Mouse (Mus musculus): ENCODE data around the gene Zfhx3. TPM values are rescaled to one million over a fixed set of nuclear protein-coding genes. Genes with fewer than 3 reads are reported as not detected.

Zfhx3 gene
- polyA plus RNA-seq, 1 experiment from 2014 or later, result 17.8 TPM

- no peak for ATAC-seq
- H3K9ac ChIP-seq (ENCODE audit: low read depth, low read length), result no peak overlapping the region
- no peaks in the 10 kb centered on the region for H3K27me3 ChIP-seq (replicated peaks; ENCODE audit: control insufficient read depth, insufficient read depth, low read length)
- H3K4me2 ChIP-seq (ENCODE audit: low read length), result no peak overlapping the region
- no peak overlapping the region for H3K27ac ChIP-seq (ENCODE audit: low read depth, low read length)
- no peaks in the 10 kb centered on the region for H3K9me3 ChIP-seq (ENCODE audit: control insufficient read depth, low read length)
- H3K4me3 ChIP-seq (ENCODE audit: low read length), result no peak overlapping the region
- H3K36me3 ChIP-seq (ENCODE audit: control insufficient read depth, insufficient read depth, low read length), result no peaks in the 10 kb centered on the region
- WGBS, result 89% methylated on average over 2 of the region's 2 CpGs
- no peaks in the 10 kb centered on the region for H3K4me1 ChIP-seq (ENCODE audit: control insufficient read depth, insufficient read depth, low read depth, low read length)
Measured at GRCm38 (mm10) chr8:108984904-108985303, 1042.5 kb downstream of the Zfhx3 start.

GRCm38 (mm10) chr8:108989841-108990240 is 1047.4 kb downstream of the Zfhx3 start:
- no peaks in the 10 kb centered on the region for H3K4me1 ChIP-seq (ENCODE audit: control insufficient read depth, insufficient read depth, low read depth, low read length)
- no peak overlapping the region for H3K4me3 ChIP-seq (ENCODE audit: low read length)
- no peaks in the 10 kb centered on the region for H3K36me3 ChIP-seq (ENCODE audit: control insufficient read depth, insufficient read depth, low read length)
- H3K9ac ChIP-seq (ENCODE audit: low read depth, low read length), result no peak overlapping the region
- no peak overlapping the region for H3K27ac ChIP-seq (ENCODE audit: low read depth, low read length)
- no peaks in the 10 kb centered on the region for H3K9me3 ChIP-seq (ENCODE audit: control insufficient read depth, low read length)
- H3K4me2 ChIP-seq (ENCODE audit: low read length), result no peak overlapping the region
- 90% methylated on average over 5 of the region's 5 CpGs for WGBS
- no peak for ATAC-seq
- no peaks in the 10 kb centered on the region for H3K27me3 ChIP-seq (replicated peaks; ENCODE audit: control insufficient read depth, insufficient read depth, low read length)

GRCm38 (mm10) chr8:108990537-108990936 is 1048.1 kb downstream of the Zfhx3 start:
- 73% methylated on average over 6 of the region's 6 CpGs for WGBS
- H3K36me3 ChIP-seq (ENCODE audit: control insufficient read depth, insufficient read depth, low read length), result no peaks in the 10 kb centered on the region
- no peak overlapping the region for H3K4me2 ChIP-seq (ENCODE audit: low read length)
- H3K4me3 ChIP-seq (ENCODE audit: low read length), result no peak overlapping the region
- H3K27me3 ChIP-seq (replicated peaks; ENCODE audit: control insufficient read depth, insufficient read depth, low read length), result no peaks in the 10 kb centered on the region
- no peak overlapping the region for H3K9ac ChIP-seq (ENCODE audit: low read depth, low read length)
- H3K4me1 ChIP-seq (ENCODE audit: control insufficient read depth, insufficient read depth, low read depth, low read length), result no peaks in the 10 kb centered on the region
- H3K9me3 ChIP-seq (ENCODE audit: control insufficient read depth, low read length), result no peaks in the 10 kb centered on the region
- no peak for ATAC-seq
- no peak overlapping the region for H3K27ac ChIP-seq (ENCODE audit: low read depth, low read length)

- 90% methylated on average over 5 of the region's 5 CpGs for WGBS
- no peak overlapping the region for H3K4me3 ChIP-seq (ENCODE audit: low read length)
- H3K9ac ChIP-seq (ENCODE audit: low read depth, low read length), result no peak overlapping the region
- H3K27ac ChIP-seq (ENCODE audit: low read depth, low read length), result no peak overlapping the region
- H3K4me1 ChIP-seq (ENCODE audit: control insufficient read depth, insufficient read depth, low read depth, low read length), result no peaks in the 10 kb centered on the region
- no peaks in the 10 kb centered on the region for H3K9me3 ChIP-seq (ENCODE audit: control insufficient read depth, low read length)
- no peak overlapping the region for H3K4me2 ChIP-seq (ENCODE audit: low read length)
- no peak for ATAC-seq
- no peaks in the 10 kb centered on the region for H3K36me3 ChIP-seq (ENCODE audit: control insufficient read depth, insufficient read depth, low read length)
- no peaks in the 10 kb centered on the region for H3K27me3 ChIP-seq (replicated peaks; ENCODE audit: control insufficient read depth, insufficient read depth, low read length)
Measured at GRCm38 (mm10) chr8:108991395-108991794, 1049.0 kb downstream of the Zfhx3 start.

GRCm38 (mm10) chr8:108993718-108994117 is 1051.3 kb downstream of the Zfhx3 start:
- Histone ChIP-seq H3K4me3 (ENCODE audit: low read length) (no peak overlapping the region), H3K9me3 (ENCODE audit: control insufficient read depth, low read length) (no peaks in the 10 kb centered on the region), H3K4me1 (ENCODE audit: control insufficient read depth, insufficient read depth, low read depth, low read length) (no peaks in the 10 kb centered on the region), H3K4me2 (ENCODE audit: low read length) (no peak overlapping the region), H3K9ac (ENCODE audit: low read depth, low read length) (no peak overlapping the region), H3K27me3 (replicated peaks; ENCODE audit: control insufficient read depth, insufficient read depth, low read length) (no peaks in the 10 kb centered on the region), H3K27ac (ENCODE audit: low read depth, low read length) (no peak overlapping the region), H3K36me3 (ENCODE audit: control insufficient read depth, insufficient read depth, low read length) (no peaks in the 10 kb centered on the region)
- no peak for ATAC-seq
- 78% methylated on average over 2 of the region's 2 CpGs for WGBS

GRCm38 (mm10) chr8:108994187-108994586 is 1051.7 kb downstream of the Zfhx3 start:
- Histone ChIP-seq H3K9me3 (ENCODE audit: control insufficient read depth, low read length) (no peaks in the 10 kb centered on the region), H3K4me3 (ENCODE audit: low read length) (no peak overlapping the region), H3K4me1 (ENCODE audit: control insufficient read depth, insufficient read depth, low read depth, low read length) (no peaks in the 10 kb centered on the region), H3K36me3 (ENCODE audit: control insufficient read depth, insufficient read depth, low read length) (no peaks in the 10 kb centered on the region), H3K27me3 (replicated peaks; ENCODE audit: control insufficient read depth, insufficient read depth, low read length) (no peaks in the 10 kb centered on the region), H3K27ac (ENCODE audit: low read depth, low read length) (no peak overlapping the region), H3K4me2 (ENCODE audit: low read length) (no peak overlapping the region), H3K9ac (ENCODE audit: low read depth, low read length) (no peak overlapping the region)
- 71% methylated on average over 2 of the region's 2 CpGs for WGBS
- no peak for ATAC-seq

- Histone ChIP-seq H3K36me3 (ENCODE audit: control insufficient read depth, insufficient read depth, low read length) (no peaks in the 10 kb centered on the region), H3K27me3 (replicated peaks; ENCODE audit: control insufficient read depth, insufficient read depth, low read length) (no peaks in the 10 kb centered on the region), H3K4me3 (ENCODE audit: low read length) (no peak overlapping the region), H3K4me1 (ENCODE audit: control insufficient read depth, insufficient read depth, low read depth, low read length) (no peaks in the 10 kb centered on the region), H3K27ac (ENCODE audit: low read depth, low read length) (no peak overlapping the region), H3K9ac (ENCODE audit: low read depth, low read length) (no peak overlapping the region), H3K9me3 (ENCODE audit: control insufficient read depth, low read length) (no peaks in the 10 kb centered on the region), H3K4me2 (ENCODE audit: low read length) (no peak overlapping the region)
- WGBS, result 94% methylated on average over 5 of the region's 5 CpGs
- ATAC-seq, result no peak
Measured at GRCm38 (mm10) chr8:108994880-108995279, 1052.4 kb downstream of the Zfhx3 start.

- no peak for ATAC-seq
- 36% methylated on average over 3 of the region's 3 CpGs for WGBS
- H3K27me3 ChIP-seq (replicated peaks; ENCODE audit: control insufficient read depth, insufficient read depth, low read length), result no peaks in the 10 kb centered on the region
- no peak overlapping the region for H3K9ac ChIP-seq (ENCODE audit: low read depth, low read length)
- no peaks in the 10 kb centered on the region for H3K36me3 ChIP-seq (ENCODE audit: control insufficient read depth, insufficient read depth, low read length)
- no peak overlapping the region for H3K27ac ChIP-seq (ENCODE audit: low read depth, low read length)
- H3K9me3 ChIP-seq (ENCODE audit: control insufficient read depth, low read length), result no peaks in the 10 kb centered on the region
- no peak overlapping the region for H3K4me2 ChIP-seq (ENCODE audit: low read length)
- H3K4me3 ChIP-seq (ENCODE audit: low read length), result no peak overlapping the region
- no peaks in the 10 kb centered on the region for H3K4me1 ChIP-seq (ENCODE audit: control insufficient read depth, insufficient read depth, low read depth, low read length)
Measured at GRCm38 (mm10) chr8:108997334-108997733, 1054.9 kb downstream of the Zfhx3 start.

GRCm38 (mm10) chr8:108999297-109000249 is 1057.1 kb downstream of the Zfhx3 start:
- no peaks in the 10 kb centered on the region for H3K9me3 ChIP-seq (ENCODE audit: control insufficient read depth, low read length)
- no peaks in the 10 kb centered on the region for H3K36me3 ChIP-seq (ENCODE audit: control insufficient read depth, insufficient read depth, low read length)
- no peaks in the 10 kb centered on the region for H3K4me1 ChIP-seq (ENCODE audit: control insufficient read depth, insufficient read depth, low read depth, low read length)
- H3K4me3 ChIP-seq (ENCODE audit: low read length), result no peak overlapping the region
- no peak for ATAC-seq
- no peak overlapping the region for H3K4me2 ChIP-seq (ENCODE audit: low read length)
- no peak overlapping the region for H3K9ac ChIP-seq (ENCODE audit: low read depth, low read length)
- H3K27ac ChIP-seq (ENCODE audit: low read depth, low read length), result no peak overlapping the region
- WGBS, result 63% methylated on average over 15 of the region's 15 CpGs
- no peaks in the 10 kb centered on the region for H3K27me3 ChIP-seq (replicated peaks; ENCODE audit: control insufficient read depth, insufficient read depth, low read length)

Measured in hindbrain, embryonic 16.5 days (tissue).